Comparison of ENCODE assay signal across 22 mouse cellular contexts in the genomic region with DNA sequence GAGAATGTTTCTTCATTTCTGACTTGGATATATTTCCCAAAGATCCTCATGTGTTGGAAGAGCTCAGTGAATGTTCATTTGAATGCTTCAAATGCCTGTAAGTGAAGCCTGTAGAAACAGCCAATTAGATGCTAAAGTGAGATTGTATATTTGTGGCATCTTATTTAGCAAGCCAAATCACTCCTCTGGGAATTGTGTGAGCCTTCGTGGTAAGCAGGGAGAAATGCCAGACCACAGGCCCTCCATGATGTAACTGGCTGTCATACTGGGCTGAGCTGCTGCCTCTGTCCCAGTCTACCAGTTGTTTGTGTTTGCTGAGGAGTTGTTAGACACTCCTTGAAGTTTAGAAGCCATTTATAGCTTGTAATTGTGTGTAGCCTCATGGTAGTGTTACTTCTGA. TPM values are rescaled to one million over a fixed set of nuclear protein-coding genes. Genes with fewer than 3 reads are reported as not detected.
A peak's percentile ranks its signal among the peaks of the same experiment; 100 is the strongest.
DNase-seq lines count a peak whose midpoint lies in the region; ATAC-seq and TF ChIP-seq lines count a peak whose summit lies in the region.
"Had no signal": no experiment of that assay in that cellular context is flagged by ENCODE, and none has a peak within 500 bp of the region (broad histone marks: within the 10 kb centered on the region; RNA-seq: fewer than 3 reads in every experiment).

No protein-coding gene starts in this region.

- no peak overlapping the region for H3K9ac ChIP-seq in lung, postnatal 0 days (replicated peaks; ENCODE audit: low read depth)
- no peak overlapping the region for H3K9ac ChIP-seq in MEL (ENCODE audit: control insufficient read depth, low read depth, low read length, poor library complexity, severe bottlenecking)
- H3K9ac ChIP-seq: embryonic facial prominence, embryonic 12.5 days; heart, embryonic 13.5 days; limb, embryonic 13.5 days; liver, embryonic 14.5 days; neural tube, embryonic 13.5 days had no signal

- TF ChIP-seq RAD21 in MEL (IDR thresholded peaks at IDR 0.05; ENCODE audit: low read depth, low read length) = no peak

- H3K27me3 ChIP-seq in lung, postnatal 0 days (replicated peaks; ENCODE audit: insufficient read depth, low read length) = no peaks in the 10 kb centered on the region
- H3K27me3 ChIP-seq in MEL (ENCODE audit: control insufficient read depth in 1 of 2, insufficient read depth in 2 of 2, low read length in 2 of 2) = no peaks in the 10 kb centered on the region
- no peaks in the 10 kb centered on the region for H3K27me3 ChIP-seq in megakaryocyte, embryonic 14.5 days (replicated peaks)
- H3K27me3 ChIP-seq: embryonic facial prominence, embryonic 12.5 days; heart, embryonic 13.5 days; limb, embryonic 13.5 days; neural tube, embryonic 13.5 days had no signal

- peak; percentile 40 for ATAC-seq in lung, postnatal 0 days
- ATAC-seq: hindbrain, postnatal 0 days had no signal

- peaks cover 2% of the 10 kb centered on the region; the same call in 1 of the 2 replicates for H3K36me3 ChIP-seq in lung, postnatal 0 days (ENCODE audit: insufficient read depth, low read length)
- peaks cover 3 to 13% of the 10 kb centered on the region in 2 experiments; a peak in 3 of 4 replicates for H3K36me3 ChIP-seq in MEL (ENCODE audit: control insufficient read depth in 1 of 2, insufficient read depth in 2 of 2, low read length in 2 of 2)
- peaks cover 91% of the 10 kb centered on the region for H3K36me3 ChIP-seq in megakaryocyte, embryonic 14.5 days (replicated peaks; ENCODE audit: low read length)

- no peaks in the 10 kb centered on the region for H3K9me3 ChIP-seq in lung, postnatal 0 days (ENCODE audit: low read length)
- no peaks in the 10 kb centered on the region for H3K9me3 ChIP-seq in MEL (replicated peaks; ENCODE audit: insufficient read depth, low read length)
- no peaks in the 10 kb centered on the region for H3K9me3 ChIP-seq in megakaryocyte, embryonic 14.5 days
- H3K9me3 ChIP-seq: embryonic facial prominence, embryonic 12.5 days; forebrain, embryonic 10.5 days; heart, embryonic 13.5 days; limb, embryonic 13.5 days; neural tube, embryonic 13.5 days had no signal

- no peaks in the 10 kb centered on the region for H3K79me2 ChIP-seq in MEL (ENCODE audit: control insufficient read depth, insufficient read depth, low read length, poor library complexity)

- no peak overlapping the region for H3K4me3 ChIP-seq in lung, postnatal 0 days (ENCODE audit: low read depth, low read length)
- no peak overlapping the region for H3K4me3 ChIP-seq in MEL (ENCODE audit: control insufficient read depth in 1 of 2, insufficient read depth in 1 of 2, low read depth in 2 of 2, low read length in 2 of 2)
- peak overlapping the region; percentile 16 for H3K4me3 ChIP-seq in megakaryocyte, embryonic 14.5 days (replicated peaks)
- H3K4me3 ChIP-seq: embryonic facial prominence, embryonic 12.5 days; forebrain, embryonic 10.5 days; heart, embryonic 13.5 days; limb, embryonic 13.5 days; neural tube, embryonic 13.5 days had no signal

- H3K4me1 ChIP-seq in lung, postnatal 0 days (ENCODE audit: insufficient read depth, low read depth, low read length) = no peaks in the 10 kb centered on the region
- peaks cover 0 to 6% of the 10 kb centered on the region in 2 experiments; a peak in 2 of 4 replicates for H3K4me1 ChIP-seq in MEL (ENCODE audit: control insufficient read depth in 1 of 2, insufficient read depth in 2 of 2, low read length in 2 of 2)
- peaks cover 61% of the 10 kb centered on the region for H3K4me1 ChIP-seq in megakaryocyte, embryonic 14.5 days
- H3K4me1 ChIP-seq: embryonic facial prominence, embryonic 12.5 days; forebrain, embryonic 10.5 days; heart, embryonic 13.5 days; limb, embryonic 13.5 days; neural tube, embryonic 13.5 days had no signal

- DNase-seq in lung, postnatal 0 days (ENCODE audit: low spot score) = no peak
- no peak for DNase-seq in lung, adult 18-20 months
- DNase-seq in MEL (ENCODE audit: low read depth, low spot score) = no peak
- peak; percentile 24 for DNase-seq in adrenal gland, postnatal 25 days
- DNase-seq in urinary bladder, postnatal 36 days (ENCODE audit: low spot score in 2 of 2) = no peak
- no peak for DNase-seq in ovary, adult 18-20 months (ENCODE audit: low spot score)
- DNase-seq: cerebellum, adult 11-12 months; kidney, adult 18-20 months; kidney, postnatal 25 days; layer of hippocampus, adult 9-11 months; right cerebral cortex, postnatal 14 days; thymus, postnatal 14 days had no signal

- TF ChIP-seq CTCF in lung, postnatal 0 days (IDR thresholded peaks at IDR 0.05) = no peak
- TF ChIP-seq CTCF in MEL (IDR thresholded peaks at IDR 0.05 in 2 of 3, conservative IDR thresholded peaks at IDR 0.05 in 1 of 3; ENCODE audit: control insufficient read depth in 1 of 3, insufficient read depth in 1 of 3, low read depth in 2 of 3, low read length in 3 of 3, poor library complexity in 1 of 3, severe bottlenecking in 1 of 3) = no peak

- H3K27ac ChIP-seq in lung, postnatal 0 days (ENCODE audit: low read length) = no peak overlapping the region
- H3K27ac ChIP-seq in MEL (ENCODE audit: control insufficient read depth, low read depth, low read length) = peak overlapping the region; percentile 29; the same call in 1 of the 2 replicates
- H3K27ac ChIP-seq: embryonic facial prominence, embryonic 12.5 days; forebrain, embryonic 10.5 days; heart, embryonic 13.5 days; hindbrain, postnatal 0 days; limb, embryonic 13.5 days; liver, embryonic 14.5 days; neural tube, embryonic 13.5 days; stomach, postnatal 0 days had no signal

- 77% methylated on average over 1 of the region's 1 CpGs for WGBS in lung, postnatal 0 days

- no peak for TF ChIP-seq POLR2A in MEL (IDR thresholded peaks at IDR 0.05; ENCODE audit: control insufficient read depth in 1 of 2, insufficient read depth in 1 of 2, low read depth in 1 of 2, low read length in 2 of 2, poor library complexity in 1 of 2)

- H3K4me2 ChIP-seq in lung, postnatal 0 days (replicated peaks; ENCODE audit: low read depth, low read length) = no peak overlapping the region
- H3K4me2 ChIP-seq: embryonic facial prominence, embryonic 12.5 days; heart, embryonic 13.5 days; limb, embryonic 13.5 days; midbrain, embryonic 11.5 days; neural tube, embryonic 13.5 days had no signal

- TF ChIP-seq EP300 in lung, postnatal 0 days (IDR thresholded peaks at IDR 0.05) = no peak
- peak in 1 of 2 experiments; percentile 10; a peak in 1 of 4 replicates for TF ChIP-seq EP300 in MEL (IDR thresholded peaks at IDR 0.05; ENCODE audit: low read depth in 1 of 2, low read length in 2 of 2)

TF ChIP-seq in MEL, 35 proteins besides CTCF, POLR2A, EP300 and RAD21:
- TF ChIP-seq ETS1 (IDR thresholded peaks at IDR 0.05; ENCODE audit: low read depth, low read length) (peak; percentile 20; the same call in 1 of the 2 replicates), HCFC1 (IDR thresholded peaks at IDR 0.05; ENCODE audit: low read depth, low read length) (no peak), MXI1 (IDR thresholded peaks at IDR 0.05; ENCODE audit: low read depth, low read length) (no peak), ELF1 (IDR thresholded peaks at IDR 0.05; ENCODE audit: low read depth, low read length) (no peak), MYC (IDR thresholded peaks at IDR 0.05; ENCODE audit: low read depth, low read length) (no peak)

RNA-seq across cellular contexts. Expression of a gene that starts 15.2 kb away (rescaled TPM):
- 15.0 and 15.5 TPM in 2 replicates for polyA plus RNA-seq in lung, postnatal 0 days (2015; fragmentation: Nextera tagmentation; extraction: Ambion mirVana)
- total RNA-seq in MEL (2012; rRNA removed) = 10.8 and 11.1 TPM in 2 replicates
- polyA plus RNA-seq in MEL (2012; ENCODE audit: insufficient read depth in 1 of 2, insufficient read length in 2 of 2, low read depth in 1 of 2, low replicate concordance in 2 of 2, missing spikeins in 1 of 2) = 10 to 100 TPM in 1 of 2 experiments, not detected in 1; 17.9 TPM
- 60.2 and 64.4 TPM in 2 replicates for total RNA-seq in adrenal gland, postnatal 25 days (2021)
- 26.4 and 31.0 TPM in 2 replicates for polyA plus RNA-seq in megakaryocyte, embryonic 14.5 days (2012; ENCODE audit: insufficient read depth, low replicate concordance)
